ENCODE assay signal across 7 mouse cellular contexts in the genomic region with DNA sequence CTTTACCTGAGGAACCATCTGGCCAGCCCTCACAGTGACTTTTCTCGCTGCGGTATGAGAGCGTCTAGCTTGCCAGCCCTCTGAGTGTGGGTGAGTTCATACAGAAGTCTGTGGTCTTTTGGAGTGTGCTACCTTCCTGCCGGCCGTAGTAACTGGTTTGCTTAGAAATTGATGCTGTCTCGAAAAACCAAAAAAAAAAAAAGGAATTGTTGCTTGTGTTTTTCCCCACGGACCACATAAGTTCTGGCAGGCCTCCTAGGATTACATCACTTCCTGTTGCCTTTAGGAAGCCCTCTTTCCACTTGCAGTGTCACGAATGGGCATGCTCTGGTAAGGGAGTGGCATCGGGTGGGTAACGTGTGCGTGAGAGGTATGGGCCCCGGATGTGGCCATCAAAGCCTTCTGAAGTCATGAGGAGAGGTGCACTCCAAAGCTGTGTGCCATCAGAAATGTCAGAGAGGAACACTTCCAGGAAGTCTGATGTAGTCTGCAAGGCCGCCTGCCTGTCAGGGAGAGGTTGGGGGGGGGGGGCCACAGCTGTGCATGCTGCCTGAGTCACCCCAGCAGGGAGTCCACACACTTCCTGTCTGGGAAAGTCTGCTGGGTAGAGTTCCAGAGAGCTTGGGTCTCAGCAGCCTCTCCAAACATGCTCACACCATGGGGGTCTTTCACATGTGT. TPM values are rescaled to one million over a fixed set of nuclear protein-coding genes. Genes with fewer than 3 reads are reported as not detected.
DNase-seq lines count a peak whose midpoint lies in the region; ATAC-seq and TF ChIP-seq lines count a peak whose summit lies in the region.

No protein-coding gene starts in this region.

- TF ChIP-seq CTCF in intestine, postnatal 0 days (IDR thresholded peaks at IDR 0.05; ENCODE audit: low read depth) = no peak
- TF ChIP-seq CTCF in lung, adult 2 months (IDR thresholded peaks at IDR 0.05; ENCODE audit: insufficient read depth, low read length) = no peak

- TF ChIP-seq POLR2A in lung, adult 2 months (IDR thresholded peaks at IDR 0.05; ENCODE audit: borderline replicate concordance, extremely low read depth, low read depth, low read length) = no peak

- peaks cover 8% of the 10 kb centered on the region; the same call in 1 of the 2 replicates for H3K36me3 ChIP-seq in intestine, postnatal 0 days (ENCODE audit: control insufficient read depth, insufficient read depth)
- peaks cover 3% of the 10 kb centered on the region; the same call in 1 of the 2 replicates for H3K36me3 ChIP-seq in splenic B cell, adult 2 months (ENCODE audit: control insufficient read depth, insufficient read depth, low read length, poor library complexity, severe bottlenecking)

- H3K27ac ChIP-seq in intestine, postnatal 0 days (ENCODE audit: low read depth, low read length) = peak overlapping the region; percentile 50; the same call in 1 of the 2 replicates

- no peaks in the 10 kb centered on the region for H3K4me1 ChIP-seq in intestine, postnatal 0 days (replicated peaks; ENCODE audit: control insufficient read depth, insufficient read depth, low read length)
- H3K4me1 ChIP-seq in lung, adult 2 months (ENCODE audit: control insufficient read depth, insufficient read depth, low read length) = peaks cover 8% of the 10 kb centered on the region

- H3K27me3 ChIP-seq in intestine, postnatal 0 days (replicated peaks; ENCODE audit: control insufficient read depth, insufficient read depth, low read length) = no peaks in the 10 kb centered on the region
- H3K27me3 ChIP-seq in splenic B cell, adult 2 months (ENCODE audit: control insufficient read depth, insufficient read depth, low read length, poor library complexity, severe bottlenecking) = no peaks in the 10 kb centered on the region

- no peak overlapping the region; the same call in 1 of the 2 replicates for H3K9ac ChIP-seq in intestine, postnatal 0 days (ENCODE audit: low read depth, low read length)

- peak; percentile 82 for ATAC-seq in granulocyte monocyte progenitor cell, adult 5-6 weeks (replicated peaks; ENCODE audit: poor library complexity, severe bottlenecking)
- ATAC-seq in intestine, postnatal 0 days = peak; percentile 37; the same call in 1 of the 2 replicates

- H3K4me2 ChIP-seq in intestine, postnatal 0 days (replicated peaks; ENCODE audit: low read depth) = peak overlapping the region; percentile 30; the same call in 1 of the 2 replicates

- H3K9me3 ChIP-seq in intestine, postnatal 0 days (ENCODE audit: control insufficient read depth) = no peaks in the 10 kb centered on the region

- H3K4me3 ChIP-seq in intestine, postnatal 0 days (ENCODE audit: low read depth, low read length) = no peak overlapping the region
- peak overlapping the region; percentile 40 for H3K4me3 ChIP-seq in lung, adult 2 months (replicated peaks; ENCODE audit: extremely low read depth, low read depth, low read length)

- DNase-seq in CD8-positive naive resting alpha-beta T cell, adult 2 months (ENCODE audit: low read depth in 2 of 2, low spot score in 2 of 2) = peak; percentile 85 to 87
- peak; percentile 75 for DNase-seq in R1 (ENCODE audit: low read depth, low spot score)
- peak; percentile 37 for DNase-seq in lung, adult 2 months
- peak; percentile 64 for DNase-seq in splenic B cell, adult 2 months (ENCODE audit: low read depth, low spot score)
- DNase-seq in layer of hippocampus, postnatal 14 days (ENCODE audit: low spot score in 2 of 2) = no peak

- 54% methylated on average over 13 of the region's 13 CpGs for WGBS in intestine, postnatal 0 days
- WGBS in lung, adult 2 months = 7% methylated on average over 13 of the region's 13 CpGs

RNA-seq across cellular contexts. Expression of gene Ppard, which starts 24.3 kb away (rescaled TPM):
- 8.4 and 8.8 TPM in 2 replicates for total RNA-seq in granulocyte monocyte progenitor cell, adult 5-6 weeks (2014; fragmentation: Nextera tagmentation)
- total RNA-seq in granulocyte monocyte progenitor cell, adult 5-6 weeks (2017) = 0.34 and 5.6 TPM in 2 replicates
- 1.7 and 2.1 TPM in 2 replicates for polyA plus RNA-seq in intestine, postnatal 0 days (2015; fragmentation: Nextera tagmentation; extraction: Ambion mirVana)
- 33.3 and 41.7 TPM in 2 replicates for polyA plus RNA-seq in lung, adult 2 months (2012; rRNA removed)
- total RNA-seq in layer of hippocampus, postnatal 14 days (2021) = 10 to 100 TPM; 27.1 to 28.9 TPM

RNA-seq across cellular contexts. Expression of gene Def6, which starts 49.2 kb away (rescaled TPM):
- 57.9 and 67.3 TPM in 2 replicates for total RNA-seq in granulocyte monocyte progenitor cell, adult 5-6 weeks (2014; fragmentation: Nextera tagmentation)
- 108 and 142 TPM in 2 replicates for total RNA-seq in granulocyte monocyte progenitor cell, adult 5-6 weeks (2017)
- 1.7 TPM in 2 replicates for polyA plus RNA-seq in intestine, postnatal 0 days (2015; fragmentation: Nextera tagmentation; extraction: Ambion mirVana)
- polyA plus RNA-seq in lung, adult 2 months (2012; rRNA removed) = 15.2 and 22.0 TPM in 2 replicates
- 1 to 10 TPM; 3.7 to 3.9 TPM for total RNA-seq in layer of hippocampus, postnatal 14 days (2021)

RNA-seq across cellular contexts. Expression of gene Fance, which starts 56.5 kb away (rescaled TPM):
- total RNA-seq in granulocyte monocyte progenitor cell, adult 5-6 weeks (2014; fragmentation: Nextera tagmentation) = 41.7 and 47.9 TPM in 2 replicates
- total RNA-seq in granulocyte monocyte progenitor cell, adult 5-6 weeks (2017) = 15.0 and 16.4 TPM in 2 replicates
- 10.3 and 11.0 TPM in 2 replicates for polyA plus RNA-seq in intestine, postnatal 0 days (2015; fragmentation: Nextera tagmentation; extraction: Ambion mirVana)
- polyA plus RNA-seq in lung, adult 2 months (2012; rRNA removed) = 18.2 and 21.7 TPM in 2 replicates
- total RNA-seq in layer of hippocampus, postnatal 14 days (2021) = 10 to 100 TPM; 23.0 to 28.2 TPM

Comparison
In these comparisons a context has a peak if more than half of its experiments do, and no peak if none do; other contexts are left out.
1. DNase-seq: peak in CD8-positive naive resting alpha-beta T cell, adult 2 months (2 of 2), R1 (single experiment), lung, adult 2 months (single experiment) and splenic B cell, adult 2 months (single experiment); none in layer of hippocampus, postnatal 14 days (0 of 2).
2. RNA of gene Def6, which starts 49.2 kb away (total RNA-seq): 57.9 to 142 TPM in granulocyte monocyte progenitor cell, adult 5-6 weeks; 3.7 to 3.9 TPM in layer of hippocampus, postnatal 14 days; every median in the first group is over 10 times any median in the second.